Mouse (Mus musculus): Measurements from ENCODE around the gene Tex14.
A peak's percentile ranks its signal among the peaks of the same experiment; 100 is the strongest.
"Not testable (repeated sequence)": the region's sequence is repeated elsewhere in the genome, so short reads cannot be mapped to it uniquely, and the experiment has no call there.

The Tex14 gene

GRCm38 (mm10) chr11:87448476-87449199, 43.8 kb downstream of the Tex14 start:
- peak; percentile 48 to 73 for DNase-seq (ENCODE audit: low spot score in 2 of 2)

GRCm38 (mm10) chr11:87449200-87449547, 44.3 kb downstream of the Tex14 start:
- no peak for DNase-seq (ENCODE audit: low spot score in 2 of 2)

GRCm38 (mm10) chr11:87449847-87450246, 45.0 kb downstream of the Tex14 start:
- DNase-seq (ENCODE audit: low spot score in 2 of 2), result not testable (repeated sequence)

- DNase-seq (ENCODE audit: low spot score in 2 of 2), result not testable (repeated sequence)
Measured at GRCm38 (mm10) chr11:87452779-87453178, 47.9 kb downstream of the Tex14 start.

- no peak for DNase-seq (ENCODE audit: low spot score in 2 of 2)
Measured at GRCm38 (mm10) chr11:87453216-87454034, 48.6 kb downstream of the Tex14 start.

- no peak for DNase-seq (ENCODE audit: low spot score in 2 of 2)
Measured at GRCm38 (mm10) chr11:87454035-87454690, 49.3 kb downstream of the Tex14 start.

GRCm38 (mm10) chr11:87455573-87455972, 50.7 kb downstream of the Tex14 start:
- no peak for DNase-seq (ENCODE audit: low spot score in 2 of 2)

- no peak for DNase-seq (ENCODE audit: low spot score in 2 of 2)
Measured at GRCm38 (mm10) chr11:87455984-87456383, 51.1 kb downstream of the Tex14 start.

- DNase-seq (ENCODE audit: low spot score in 2 of 2), result no peak
Measured at GRCm38 (mm10) chr11:87460566-87460965, 55.7 kb downstream of the Tex14 start.

- DNase-seq (ENCODE audit: low spot score in 2 of 2), result peak; percentile 75 to 79
Measured at GRCm38 (mm10) chr11:87461780-87462460, 57.1 kb downstream of the Tex14 start.

- DNase-seq (ENCODE audit: low spot score in 2 of 2), result peak in 1 of 2 experiments; percentile 65
Measured at GRCm38 (mm10) chr11:87462461-87463242, 57.8 kb downstream of the Tex14 start.

- DNase-seq (ENCODE audit: low spot score in 2 of 2), result no peak
Measured at GRCm38 (mm10) chr11:87463243-87463540, 58.3 kb downstream of the Tex14 start.

GRCm38 (mm10) chr11:87463792-87464430, 59.0 kb downstream of the Tex14 start:
- DNase-seq (ENCODE audit: low spot score in 2 of 2), result not testable (repeated sequence)

GRCm38 (mm10) chr11:87465990-87466593, 61.2 kb downstream of the Tex14 start:
- DNase-seq (ENCODE audit: low spot score in 2 of 2), result no peak

GRCm38 (mm10) chr11:87467491-87468277, 62.8 kb downstream of the Tex14 start:
- no peak for DNase-seq (ENCODE audit: low spot score in 2 of 2)

- DNase-seq (ENCODE audit: low spot score in 2 of 2), result no peak
Measured at GRCm38 (mm10) chr11:87468278-87468655, 63.4 kb downstream of the Tex14 start.

GRCm38 (mm10) chr11:87468706-87469315, 63.9 kb downstream of the Tex14 start:
- DNase-seq (ENCODE audit: low spot score in 2 of 2), result no peak

GRCm38 (mm10) chr11:87470807-87471698, 66.2 kb downstream of the Tex14 start:
- peak; percentile 57 to 65 for DNase-seq (ENCODE audit: low spot score in 2 of 2)

Data from frontal cortex, postnatal 10 days (tissue).